ENCODE assay signal across 24 mouse cellular contexts in the genomic region with DNA sequence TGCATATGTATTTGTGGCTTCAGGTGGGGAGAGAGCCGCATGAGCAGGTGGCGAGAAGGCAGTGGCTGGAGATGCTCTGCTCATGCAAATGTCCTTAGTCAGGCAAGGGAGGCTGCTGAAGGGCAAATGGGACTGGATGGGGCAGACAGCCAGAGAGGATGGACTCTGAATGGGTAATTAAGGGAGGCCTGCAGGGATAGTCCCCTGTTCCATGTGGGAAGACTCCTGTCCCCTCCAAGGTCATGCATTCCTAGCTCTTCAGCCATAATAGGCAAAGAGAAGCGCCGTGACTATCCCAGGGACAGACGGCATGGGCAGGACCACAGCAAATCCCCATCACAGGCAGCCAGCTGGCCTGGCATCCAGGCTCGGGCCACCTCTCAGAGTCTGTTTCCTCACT. TPM values are rescaled to one million over a fixed set of nuclear protein-coding genes. Genes with fewer than 3 reads are reported as not detected.
"Had no signal": no experiment of that assay in that cellular context is flagged by ENCODE, and none has a peak within 500 bp of the region (broad histone marks: within the 10 kb centered on the region; RNA-seq: fewer than 3 reads in every experiment).

No protein-coding gene starts in this region.

- H3K27me3 ChIP-seq: midbrain, embryonic 15.5 days; neural tube, embryonic 13.5 days; neural tube, embryonic 15.5 days had no signal

- H3K9ac ChIP-seq: lung, embryonic 14.5 days; midbrain, embryonic 15.5 days; neural tube, embryonic 13.5 days; neural tube, embryonic 15.5 days had no signal

- H3K36me3 ChIP-seq: midbrain, embryonic 15.5 days; neural tube, embryonic 13.5 days; neural tube, embryonic 15.5 days had no signal

- H3K27ac ChIP-seq: midbrain, embryonic 15.5 days; neural tube, embryonic 13.5 days; neural tube, embryonic 15.5 days had no signal

- H3K4me2 ChIP-seq: lung, embryonic 14.5 days; midbrain, embryonic 11.5 days; midbrain, embryonic 15.5 days; neural tube, embryonic 13.5 days; neural tube, embryonic 15.5 days had no signal

- H3K4me3 ChIP-seq: midbrain, embryonic 15.5 days; myocyte; neural tube, embryonic 13.5 days; neural tube, embryonic 15.5 days had no signal

- ATAC-seq: midbrain, embryonic 15.5 days had no signal

- H3K9me3 ChIP-seq: midbrain, embryonic 15.5 days; neural tube, embryonic 13.5 days; neural tube, embryonic 15.5 days had no signal

- DNase-seq: lung, adult 18-20 months; lung, embryonic 14.5 days; lung, postnatal 10 days; lung, postnatal 4 days; retina, postnatal 1 day; right cerebral cortex, adult 18-20 months; right cerebral cortex, postnatal 25 days; right cerebral cortex, postnatal 4 days; spleen, adult 18-20 months; thymus, adult 18-20 months; thymus, postnatal 14 days; thymus, postnatal 36 days had no signal

RNA-seq across cellular contexts. Expression of gene Ccl1, which starts 55.5 kb away (rescaled TPM):
- total RNA-seq: megakaryocyte, adult 5-6 weeks; megakaryocyte-erythroid progenitor cell, adult 5-6 weeks had no signal
- polyA plus RNA-seq: liver, embryonic 16.5 days; lung, embryonic 14.5 days; lung, embryonic 16.5 days; myocyte; neural tube, embryonic 11.5 days; stomach, embryonic 14.5 days; stomach, embryonic 16.5 days had no signal
